Mouse (Mus musculus): ENCODE measurements at regions not wholly inside any gene's neighbourhood (a gene's known extent, or its start where the extent isn't known, plus 50 kb on each side); places are given as distances from the start of the nearest gene placed in this dataset.

GRCm38 (mm10) chr5:132774141-132774680 lies 231.1 kb upstream of the Auts2 start:
- Histone ChIP-seq H3K4me2 (replicated peaks) (no peak overlapping the region), H3K27me3 (no peaks in the 10 kb centered on the region), H3K9me3 (no peaks in the 10 kb centered on the region), H3K4me1 (replicated peaks) (no peaks in the 10 kb centered on the region), H3K9ac (replicated peaks) (no peak overlapping the region), H3K36me3 (no peaks in the 10 kb centered on the region), H3K4me3 (replicated peaks) (no peak overlapping the region), H3K27ac (no peak overlapping the region)
- no peak for ATAC-seq
- WGBS: 64% methylated on average over 1 of the region's 1 CpGs

GRCm38 (mm10) chr5:132760396-132760795 lies 217.3 kb upstream of the Auts2 start:
- ATAC-seq: no peak
- WGBS: 84% methylated on average over 4 of the region's 4 CpGs

GRCm38 (mm10) chr5:132759751-132760150 lies 216.6 kb upstream of the Auts2 start:
- Histone ChIP-seq H3K9me3 (no peaks in the 10 kb centered on the region), H3K4me3 (replicated peaks) (no peak overlapping the region), H3K27me3 (no peaks in the 10 kb centered on the region), H3K9ac (replicated peaks) (no peak overlapping the region), H3K4me2 (replicated peaks) (no peak overlapping the region), H3K36me3 (no peaks in the 10 kb centered on the region), H3K27ac (no peak overlapping the region), H3K4me1 (replicated peaks) (no peaks in the 10 kb centered on the region)
- ATAC-seq: no peak
- WGBS: 90% methylated on average over 6 of the region's 6 CpGs

More at GRCm38 (mm10) chr5:132760396-132760795, 217.3 kb upstream of the Auts2 start:
- Histone ChIP-seq H3K27ac (no peak overlapping the region), H3K9me3 (no peaks in the 10 kb centered on the region), H3K9ac (replicated peaks) (no peak overlapping the region), H3K36me3 (no peaks in the 10 kb centered on the region), H3K4me3 (replicated peaks) (no peak overlapping the region), H3K4me2 (replicated peaks) (no peak overlapping the region), H3K4me1 (replicated peaks) (no peaks in the 10 kb centered on the region), H3K27me3 (no peaks in the 10 kb centered on the region)

- Histone ChIP-seq H3K4me2 (replicated peaks) (no peak overlapping the region), H3K4me1 (replicated peaks) (no peaks in the 10 kb centered on the region), H3K36me3 (no peaks in the 10 kb centered on the region), H3K4me3 (replicated peaks) (no peak overlapping the region), H3K27me3 (no peaks in the 10 kb centered on the region), H3K9ac (replicated peaks) (no peak overlapping the region), H3K9me3 (no peaks in the 10 kb centered on the region), H3K27ac (no peak overlapping the region)
- no peak for ATAC-seq
- WGBS: 93% methylated on average over 10 of the region's 10 CpGs
These were observed 215.8 kb upstream of the Auts2 start for GRCm38 (mm10) chr5:132758941-132759340.

- H3K9ac ChIP-seq (replicated peaks): no peak overlapping the region
- no peak for ATAC-seq
- H3K27me3 ChIP-seq: no peaks in the 10 kb centered on the region
- 75% methylated on average over 5 of the region's 5 CpGs for WGBS
- H3K9me3 ChIP-seq: 0 out of 2 replicates have a peak, but pooled peaks cover 2% of the 10 kb centered on the region
- no peak overlapping the region for H3K4me2 ChIP-seq (replicated peaks)
- no peak overlapping the region for H3K4me3 ChIP-seq (replicated peaks)
- H3K36me3 ChIP-seq: no peaks in the 10 kb centered on the region
- no peak overlapping the region for H3K27ac ChIP-seq
- H3K4me1 ChIP-seq (replicated peaks): no peaks in the 10 kb centered on the region
These were observed 194.8 kb upstream of the Auts2 start for GRCm38 (mm10) chr5:132737966-132738365.

- Histone ChIP-seq H3K4me3 (replicated peaks) (no peak overlapping the region), H3K27ac (no peak overlapping the region), H3K27me3 (peaks cover 5% of the 10 kb centered on the region; the same call in 1 of the 2 replicates), H3K4me1 (replicated peaks) (peaks cover 5% of the 10 kb centered on the region; the same call in 1 of the 2 replicates), H3K9ac (replicated peaks) (no peak overlapping the region), H3K36me3 (no peaks in the 10 kb centered on the region), H3K4me2 (replicated peaks) (no peak overlapping the region), H3K9me3 (no peaks in the 10 kb centered on the region)
- no peak for ATAC-seq
- 23% methylated on average over 10 of the region's 10 CpGs for WGBS
These were observed 185.6 kb upstream of the Auts2 start for GRCm38 (mm10) chr5:132728689-132729189.

- Histone ChIP-seq H3K36me3 (no peaks in the 10 kb centered on the region), H3K9ac (replicated peaks) (no peak overlapping the region), H3K27me3 (peaks cover 5% of the 10 kb centered on the region; the same call in 1 of the 2 replicates), H3K9me3 (no peaks in the 10 kb centered on the region), H3K27ac (no peak overlapping the region), H3K4me2 (replicated peaks) (no peak overlapping the region), H3K4me3 (replicated peaks) (no peak overlapping the region), H3K4me1 (replicated peaks) (peaks cover 5% of the 10 kb centered on the region; the same call in 1 of the 2 replicates)
- no peak for ATAC-seq
- 63% methylated on average over 2 of the region's 2 CpGs for WGBS
These were observed 181.3 kb upstream of the Auts2 start for GRCm38 (mm10) chr5:132724467-132724866.

GRCm38 (mm10) chr5:132710301-132710700 lies 167.2 kb upstream of the Auts2 start:
- no peak for ATAC-seq

GRCm38 (mm10) chr5:132707531-132707930 lies 164.4 kb upstream of the Auts2 start:
- no peaks in the 10 kb centered on the region for H3K36me3 ChIP-seq
- no peaks in the 10 kb centered on the region for H3K27me3 ChIP-seq
- H3K4me1 ChIP-seq (replicated peaks): peaks cover 9% of the 10 kb centered on the region
- H3K9ac ChIP-seq (replicated peaks): no peak overlapping the region
- no peaks in the 10 kb centered on the region for H3K9me3 ChIP-seq
- H3K4me2 ChIP-seq (replicated peaks): no peak overlapping the region
- 35% methylated on average over 4 of the region's 4 CpGs for WGBS
- no peak overlapping the region for H3K27ac ChIP-seq
- H3K4me3 ChIP-seq (replicated peaks): no peak overlapping the region
- ATAC-seq: no peak

More at GRCm38 (mm10) chr5:132710301-132710700, 167.2 kb upstream of the Auts2 start:
- Histone ChIP-seq H3K4me3 (replicated peaks) (no peak overlapping the region), H3K4me2 (replicated peaks) (no peak overlapping the region), H3K4me1 (replicated peaks) (peaks cover 9% of the 10 kb centered on the region), H3K9ac (replicated peaks) (no peak overlapping the region), H3K9me3 (no peaks in the 10 kb centered on the region), H3K27me3 (no peaks in the 10 kb centered on the region), H3K27ac (no peak overlapping the region), H3K36me3 (no peaks in the 10 kb centered on the region)
- 89% methylated on average over 4 of the region's 4 CpGs for WGBS

GRCm38 (mm10) chr5:132703455-132704100 lies 160.4 kb upstream of the Auts2 start:
- no peak overlapping the region for H3K4me3 ChIP-seq (replicated peaks)
- H3K36me3 ChIP-seq: no peaks in the 10 kb centered on the region
- H3K4me1 ChIP-seq (replicated peaks): peaks cover 9% of the 10 kb centered on the region
- H3K9me3 ChIP-seq: no peaks in the 10 kb centered on the region
- ATAC-seq: no peak
- no peak overlapping the region for H3K9ac ChIP-seq (replicated peaks)
- no peak overlapping the region for H3K27ac ChIP-seq
- no peak overlapping the region for H3K4me2 ChIP-seq (replicated peaks)
- 91% methylated on average over 10 of the region's 10 CpGs for WGBS
- H3K27me3 ChIP-seq: no peaks in the 10 kb centered on the region

- Histone ChIP-seq H3K4me1 (replicated peaks) (peaks cover 5% of the 10 kb centered on the region), H3K27me3 (no peaks in the 10 kb centered on the region), H3K9me3 (no peaks in the 10 kb centered on the region), H3K9ac (replicated peaks) (no peak overlapping the region), H3K4me3 (replicated peaks) (no peak overlapping the region), H3K27ac (no peak overlapping the region), H3K4me2 (replicated peaks) (no peak overlapping the region), H3K36me3 (no peaks in the 10 kb centered on the region)
- no peak for ATAC-seq
- 77% methylated on average over 3 of the region's 3 CpGs for WGBS
These were observed 159.4 kb upstream of the Auts2 start for GRCm38 (mm10) chr5:132702573-132702972.

GRCm38 (mm10) chr5:132690784-132691183 lies 147.6 kb upstream of the Auts2 start:
- H3K9ac ChIP-seq (replicated peaks): no peak overlapping the region
- peaks cover 3% of the 10 kb centered on the region; the same call in 1 of the 2 replicates for H3K9me3 ChIP-seq
- H3K4me2 ChIP-seq (replicated peaks): no peak overlapping the region
- peaks cover 3% of the 10 kb centered on the region; the same call in 1 of the 2 replicates for H3K4me1 ChIP-seq (replicated peaks)
- 81% methylated on average over 10 of the region's 10 CpGs for WGBS
- no peaks in the 10 kb centered on the region for H3K27me3 ChIP-seq
- no peak for ATAC-seq
- no peak overlapping the region for H3K27ac ChIP-seq
- no peaks in the 10 kb centered on the region for H3K36me3 ChIP-seq
- H3K4me3 ChIP-seq (replicated peaks): no peak overlapping the region
